Mouse (Mus musculus) brain, embryonic 18.5 days (tissue): ENCODE results near the gene 1700021F05Rik.
"Not testable (repeated sequence)": the region's sequence is repeated elsewhere in the genome, so short reads cannot be mapped to it uniquely, and the experiment has no call there.

ENCODE experiments used
- DNase-seq: peaks from one replicate; pipeline ENCODE4 v3.0.0-alpha.2; 2012; ENCODE audit warnings: low read depth, low spot score

Gene 1700021F05Rik

GRCm38 (mm10) chr10:43538831-43539230 is 2.0 kb downstream of the 1700021F05Rik start:
- no peak for DNase-seq

- DNase-seq, result no peak
Measured at GRCm38 (mm10) chr10:43537652-43538051, 3.1 kb downstream of the 1700021F05Rik start.

- no peak for DNase-seq
Measured at GRCm38 (mm10) chr10:43534382-43534781, 6.4 kb downstream of the 1700021F05Rik start.

- peak; percentile 39 for DNase-seq
Measured at GRCm38 (mm10) chr10:43527283-43528269, 13.2 kb downstream of the 1700021F05Rik start.

GRCm38 (mm10) chr10:43523931-43524330 is 16.9 kb downstream of the 1700021F05Rik start, which contains the start of gene Gm9803:
Gm9803 (plus strand) TSS chr10:43524084.
- not testable (repeated sequence) for DNase-seq

- DNase-seq, result no peak
Measured at GRCm38 (mm10) chr10:43519977-43520376, 20.8 kb downstream of the 1700021F05Rik start.

- DNase-seq, result no peak
Measured at GRCm38 (mm10) chr10:43518368-43518767, 22.4 kb downstream of the 1700021F05Rik start.

GRCm38 (mm10) chr10:43517836-43518235 is 23.0 kb downstream of the 1700021F05Rik start:
- DNase-seq, result no peak

- DNase-seq, result no peak
Measured at GRCm38 (mm10) chr10:43516992-43517660, 23.7 kb downstream of the 1700021F05Rik start.

GRCm38 (mm10) chr10:43512976-43513375 is 27.8 kb downstream of the 1700021F05Rik start:
- no peak for DNase-seq

GRCm38 (mm10) chr10:43509228-43509627 is 31.6 kb downstream of the 1700021F05Rik start:
- no peak for DNase-seq

GRCm38 (mm10) chr10:43507051-43507450 is 33.7 kb downstream of the 1700021F05Rik start:
- no peak for DNase-seq

GRCm38 (mm10) chr10:43504291-43504690 is 36.5 kb downstream of the 1700021F05Rik start:
- DNase-seq, result no peak

GRCm38 (mm10) chr10:43502599-43502998 is 38.2 kb downstream of the 1700021F05Rik start:
- DNase-seq, result no peak

GRCm38 (mm10) chr10:43490846-43491245 is 49.9 kb downstream of the 1700021F05Rik start:
- DNase-seq, result no peak

- DNase-seq, result no peak
Measured at GRCm38 (mm10) chr10:43490034-43490433, 50.8 kb downstream of the 1700021F05Rik start.

- no peak for DNase-seq
Measured at GRCm38 (mm10) chr10:43489550-43489949, 51.2 kb downstream of the 1700021F05Rik start.

- DNase-seq, result no peak
Measured at GRCm38 (mm10) chr10:43489139-43489538, 51.7 kb downstream of the 1700021F05Rik start.

- no peak for DNase-seq
Measured at GRCm38 (mm10) chr10:43488258-43488657, 52.5 kb downstream of the 1700021F05Rik start.

GRCm38 (mm10) chr10:43487441-43488010 is 53.3 kb downstream of the 1700021F05Rik start:
- no peak for DNase-seq

GRCm38 (mm10) chr10:43485751-43486268 is 55.0 kb downstream of the 1700021F05Rik start:
- no peak for DNase-seq
